Mouse (Mus musculus) heart, adult 11 months (tissue): ENCODE data around the gene Gm5072.
"Not testable (repeated sequence)": the region's sequence is repeated elsewhere in the genome, so short reads cannot be mapped to it uniquely, and the experiment has no call there.

Source experiments
- DNase-seq: peaks from one replicate; pipeline ENCODE4 v3.0.0; 2022

Gm5072 gene

GRCm38 (mm10) chrX:91392200-91392599, at the start of gene Gm5072:
Gm5072 (plus strand) TSS chrX:91392500.
- DNase-seq: not testable (repeated sequence)
